In genomic region chr11:117315309-117315708, GRCm38 (mm10) we compare ENCODE assay signal across 9 mouse cellular contexts.
A peak's percentile ranks its signal among the peaks of the same experiment; 100 is the strongest.
DNase-seq lines count a peak whose midpoint lies in the region; ATAC-seq lines count a peak whose summit lies in the region.
"Had no signal": no experiment of that assay in that cellular context is flagged by ENCODE, and none has a peak within 500 bp of the region (broad histone marks: within the 10 kb centered on the region; RNA-seq: fewer than 3 reads in every experiment).

No protein-coding gene starts in this region.

- H3K27ac ChIP-seq in embryonic facial prominence, embryonic 15.5 days (replicated peaks), result peak overlapping the region; percentile 63; the same call in 1 of the 2 replicates
- H3K27ac ChIP-seq in hindbrain, embryonic 16.5 days (ENCODE audit: low read depth, low read length), result peak overlapping the region; percentile 13
- H3K27ac ChIP-seq in stomach, embryonic 14.5 days (ENCODE audit: low read length), result peak overlapping the region; percentile 72; the same call in 1 of the 2 replicates
- H3K27ac ChIP-seq in forebrain, embryonic 12.5 days, result no peak overlapping the region
- H3K27ac ChIP-seq: limb, embryonic 12.5 days had no signal

- H3K4me2 ChIP-seq in embryonic facial prominence, embryonic 15.5 days (replicated peaks), result no peak overlapping the region
- H3K4me2 ChIP-seq in hindbrain, embryonic 16.5 days (ENCODE audit: low read length), result no peak overlapping the region
- H3K4me2 ChIP-seq in stomach, embryonic 14.5 days (replicated peaks; ENCODE audit: low read depth, low read length), result no peak overlapping the region
- H3K4me2 ChIP-seq in forebrain, embryonic 12.5 days, result no peak overlapping the region
- H3K4me2 ChIP-seq: limb, embryonic 12.5 days had no signal

- H3K27me3 ChIP-seq in embryonic facial prominence, embryonic 15.5 days, result no peaks in the 10 kb centered on the region
- no peaks in the 10 kb centered on the region for H3K27me3 ChIP-seq in hindbrain, embryonic 16.5 days (replicated peaks; ENCODE audit: control insufficient read depth, insufficient read depth, low read length)
- H3K27me3 ChIP-seq in stomach, embryonic 14.5 days (ENCODE audit: control insufficient read depth, insufficient read depth, low read length), result no peaks in the 10 kb centered on the region
- H3K27me3 ChIP-seq in forebrain, embryonic 12.5 days, result no peaks in the 10 kb centered on the region
- H3K27me3 ChIP-seq: limb, embryonic 12.5 days had no signal

- DNase-seq in kidney, adult 11 months, result peak; percentile 40
- DNase-seq in kidney, adult 8-10 months, result no peak
- DNase-seq in 3T3-L1 (ENCODE audit: low read depth, low spot score), result peak; percentile 81
- DNase-seq in cerebellum, adult 11-12 months, result no peak

- no peak overlapping the region for H3K9ac ChIP-seq in embryonic facial prominence, embryonic 15.5 days
- H3K9ac ChIP-seq in hindbrain, embryonic 16.5 days (ENCODE audit: low read depth, low read length), result no peak overlapping the region
- H3K9ac ChIP-seq in stomach, embryonic 14.5 days (replicated peaks; ENCODE audit: low read depth, low read length), result 0 out of 2 replicates have a peak overlapping the region, but pooled peaks have one; percentile 21
- H3K9ac ChIP-seq in forebrain, embryonic 12.5 days, result no peak overlapping the region
- H3K9ac ChIP-seq: limb, embryonic 12.5 days had no signal

- peaks cover 99% of the 10 kb centered on the region for H3K4me1 ChIP-seq in embryonic facial prominence, embryonic 15.5 days
- peaks cover 69% of the 10 kb centered on the region for H3K4me1 ChIP-seq in hindbrain, embryonic 16.5 days (ENCODE audit: control insufficient read depth, insufficient read depth, low read depth, low read length)
- H3K4me1 ChIP-seq in stomach, embryonic 14.5 days (ENCODE audit: control insufficient read depth, insufficient read depth, low read length), result peaks cover 81% of the 10 kb centered on the region
- peaks cover 74% of the 10 kb centered on the region for H3K4me1 ChIP-seq in forebrain, embryonic 12.5 days

- no peaks in the 10 kb centered on the region for H3K36me3 ChIP-seq in embryonic facial prominence, embryonic 15.5 days
- no peaks in the 10 kb centered on the region for H3K36me3 ChIP-seq in hindbrain, embryonic 16.5 days (ENCODE audit: control insufficient read depth, insufficient read depth, low read length)
- H3K36me3 ChIP-seq in stomach, embryonic 14.5 days (ENCODE audit: control insufficient read depth, insufficient read depth, low read length), result no peaks in the 10 kb centered on the region
- no peaks in the 10 kb centered on the region for H3K36me3 ChIP-seq in forebrain, embryonic 12.5 days (replicated peaks)

- H3K9me3 ChIP-seq in embryonic facial prominence, embryonic 15.5 days (replicated peaks), result no peaks in the 10 kb centered on the region
- H3K9me3 ChIP-seq in hindbrain, embryonic 16.5 days (ENCODE audit: control insufficient read depth, low read length), result no peaks in the 10 kb centered on the region
- no peaks in the 10 kb centered on the region for H3K9me3 ChIP-seq in stomach, embryonic 14.5 days (ENCODE audit: control insufficient read depth, low read depth, low read length)
- H3K9me3 ChIP-seq in forebrain, embryonic 12.5 days, result no peaks in the 10 kb centered on the region
- H3K9me3 ChIP-seq: limb, embryonic 12.5 days had no signal

- ATAC-seq in embryonic facial prominence, embryonic 15.5 days (ENCODE audit: insufficient number of reproducible peaks, low FRiP score, low TSS enrichment, low read depth), result no peak
- no peak for ATAC-seq in hindbrain, embryonic 16.5 days
- no peak for ATAC-seq in stomach, embryonic 14.5 days (ENCODE audit: insufficient number of reproducible peaks, insufficient read depth, low FRiP score, low read depth)
- ATAC-seq in forebrain, embryonic 12.5 days (ENCODE audit: low FRiP score), result no peak

- no peak overlapping the region for H3K4me3 ChIP-seq in embryonic facial prominence, embryonic 15.5 days (replicated peaks)
- no peak overlapping the region for H3K4me3 ChIP-seq in hindbrain, embryonic 16.5 days (ENCODE audit: low read length)
- H3K4me3 ChIP-seq in stomach, embryonic 14.5 days (ENCODE audit: low read depth, low read length), result no peak overlapping the region
- no peak overlapping the region for H3K4me3 ChIP-seq in forebrain, embryonic 12.5 days (replicated peaks)
- H3K4me3 ChIP-seq: limb, embryonic 12.5 days had no signal

- WGBS in embryonic facial prominence, embryonic 15.5 days, result 61% methylated on average over 11 of the region's 11 CpGs
- 69% methylated on average over 11 of the region's 11 CpGs for WGBS in hindbrain, embryonic 16.5 days
- 41% methylated on average over 11 of the region's 11 CpGs for WGBS in stomach, embryonic 14.5 days
- WGBS in forebrain, embryonic 12.5 days, result 87% methylated on average over 11 of the region's 11 CpGs

Comparison
In these comparisons a context has a peak if more than half of its experiments do, and no peak if none do; other contexts are left out.
1. DNase-seq: peak in kidney, adult 11 months (single experiment) and 3T3-L1 (single experiment); none in kidney, adult 8-10 months (0 of 2) and cerebellum, adult 11-12 months (single experiment).